Mouse (Mus musculus) intestine, embryonic 16.5 days (tissue): Measurements from ENCODE around the gene Ppil6. TPM values are rescaled to one million over a fixed set of nuclear protein-coding genes. Genes with fewer than 3 reads are reported as not detected.

Source experiments
- ATAC-seq: fragments of 200-750 bp; cut with Nextera tagmentation; 2 replicates; pipeline ENCODE4 v1.8.0; 2017; ENCODE audit warnings: moderate TSS enrichment, moderate library complexity
- H3K27ac ChIP-seq: fragments of 300-500 bp; sonication (generic); 2 replicates; pipeline ENCODE4 v1.5.1; 2014; ENCODE audit warnings: mild to moderate bottlenecking, low read length
- H3K27me3 ChIP-seq: fragments of 300-500 bp; sonication (generic); replicated peaks from 2 replicates; pipeline ENCODE4 v1.6.1; 2014; ENCODE audit warnings: low read length, control low read depth, mixed read lengths; ENCODE audit not compliant: control insufficient read depth, insufficient read depth
- H3K36me3 ChIP-seq: fragments of 300-500 bp; sonication (generic); 2 replicates; pipeline ENCODE4 v1.6.1; 2014; ENCODE audit warnings: low read length, control low read depth; ENCODE audit not compliant: control insufficient read depth, insufficient read depth
- H3K4me1 ChIP-seq: fragments of 300-500 bp; sonication (generic); 2 replicates; pipeline ENCODE4 v1.6.1; 2014; ENCODE audit warnings: low read length, control low read depth, mixed read lengths; ENCODE audit not compliant: control insufficient read depth, insufficient read depth
- H3K4me2 ChIP-seq: fragments of 300-500 bp; sonication (generic); 2 replicates; pipeline ENCODE4 v1.6.1; 2014; ENCODE audit warnings: low read depth, low read length, control low read depth
- H3K4me3 ChIP-seq: fragments of 300-500 bp; sonication (generic); 2 replicates; pipeline ENCODE4 v1.5.1; 2014; ENCODE audit warnings: mild to moderate bottlenecking, low read length
- H3K9ac ChIP-seq: fragments of 300-500 bp; sonication (generic); 2 replicates; pipeline ENCODE4 v1.6.1; 2014; ENCODE audit warnings: low read depth, low read length
- H3K9me3 ChIP-seq: fragments of 300-500 bp; sonication (generic); 2 replicates; pipeline ENCODE4 v1.6.1; 2016; ENCODE audit warnings: low read length, control low read depth; ENCODE audit not compliant: control insufficient read depth
- WGBS: fragments of 180-500 bp; shearing (Covaris S2); extraction: QIAGEN DNeasy Blood & Tissue Kit; methylation state at CpG from one replicate; pipeline ENCODE4 v1.1.7; 2014; 5-methylcytosine and 5-hydroxymethylcytosine counted together
- polyA plus RNA-seq: library from polyadenylated mRNA; unstranded; fragments of >200 nt; fragmentation: Nextera tagmentation; extraction: Ambion mirVana; gene quantifications from 2 replicates; pipeline ENCODE4 v1.2.1, GENCODE M21; 2015

Ppil6 gene
- polyA plus RNA-seq, 1 experiment from 2014 or later, result 0.93 TPM

DNA sequence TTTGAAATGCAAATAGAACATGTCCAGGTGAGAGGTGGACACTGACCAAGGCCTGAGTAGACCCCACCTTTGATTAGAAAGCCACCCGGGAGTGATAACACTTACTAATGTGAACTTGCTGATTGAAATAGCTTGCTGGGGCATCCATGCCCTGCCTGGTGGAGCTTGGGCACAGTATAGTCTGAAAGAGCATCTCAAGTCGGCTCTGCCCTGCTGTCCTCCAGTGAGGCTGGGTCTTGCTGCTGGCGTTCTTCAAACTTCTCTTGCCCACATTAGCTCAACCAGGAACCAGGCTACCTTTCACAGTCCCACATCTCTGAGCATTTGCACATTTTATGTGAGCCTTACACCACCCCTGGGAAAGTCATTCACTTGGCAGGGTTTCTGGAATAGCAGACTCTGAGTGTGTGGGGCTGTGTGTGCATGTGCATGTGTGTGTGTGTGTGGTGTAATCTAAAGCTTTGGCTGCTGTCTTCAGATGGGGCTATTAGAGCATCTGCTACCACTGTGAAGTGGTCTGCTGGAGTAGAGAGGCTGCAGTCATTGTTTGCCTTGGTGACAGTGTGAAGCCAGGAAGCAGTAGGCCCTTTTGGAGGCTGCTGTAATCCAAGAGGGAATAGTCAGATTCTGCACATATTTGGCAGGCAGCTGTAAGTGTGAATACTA is 29.0 kb upstream of the Ppil6 start:
- Histone ChIP-seq H3K9me3 (no peaks in the 10 kb centered on the region), H3K27ac (no peak overlapping the region), H3K4me2 (no peak overlapping the region), H3K4me3 (no peak overlapping the region), H3K27me3 (no peaks in the 10 kb centered on the region), H3K4me1 (no peaks in the 10 kb centered on the region), H3K36me3 (peaks cover 7% of the 10 kb centered on the region; the same call in 1 of the 2 replicates), H3K9ac (no peak overlapping the region)
- no peak for ATAC-seq
- WGBS, result 77% methylated on average over 3 of the region's 3 CpGs

DNA sequence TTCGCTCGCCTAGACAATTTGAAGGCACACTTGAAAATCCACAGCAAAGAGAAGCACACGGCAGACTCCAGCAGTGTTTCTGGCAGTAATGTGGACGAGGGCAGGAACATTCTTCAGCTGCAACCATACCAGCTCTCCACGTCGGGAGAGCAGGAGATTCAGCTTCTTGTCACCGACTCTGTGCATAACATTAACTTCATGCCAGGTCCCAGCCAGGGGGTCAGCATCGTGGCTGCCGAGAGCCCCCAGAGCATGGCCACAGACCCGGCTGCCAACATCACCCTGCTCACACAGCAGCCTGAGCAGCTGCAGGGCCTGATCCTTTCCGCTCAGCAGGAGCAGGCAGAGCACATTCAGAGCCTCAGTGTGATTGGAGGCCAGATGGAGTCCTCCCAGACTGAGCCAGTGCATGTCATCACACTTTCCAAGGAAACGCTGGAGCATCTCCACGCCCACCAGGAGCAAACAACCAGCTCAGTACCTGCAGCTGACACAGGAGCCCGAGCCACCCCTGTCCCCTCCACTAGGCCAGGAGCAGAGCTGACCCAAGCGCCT is 25.8 kb upstream of the Ppil6 start:
- no peak for ATAC-seq

GRCm38 (mm10) chr10:41467325-41467724 is 22.9 kb upstream of the Ppil6 start:
- no peaks in the 10 kb centered on the region for H3K9me3 ChIP-seq
- peaks cover 3% of the 10 kb centered on the region; the same call in 1 of the 2 replicates for H3K36me3 ChIP-seq
- no peak overlapping the region for H3K4me3 ChIP-seq
- peaks cover 6% of the 10 kb centered on the region; the same call in 1 of the 2 replicates for H3K4me1 ChIP-seq
- no peaks in the 10 kb centered on the region for H3K27me3 ChIP-seq
- ATAC-seq, result no peak
- H3K4me2 ChIP-seq, result no peak overlapping the region
- H3K9ac ChIP-seq, result no peak overlapping the region
- WGBS, result 46% methylated on average over 6 of the region's 6 CpGs
- H3K27ac ChIP-seq, result no peak overlapping the region

More for the DNA sequence above, 25.8 kb upstream of the Ppil6 start:
- Histone ChIP-seq H3K4me2 (no peak overlapping the region), H3K36me3 (peaks cover 3% of the 10 kb centered on the region; the same call in 1 of the 2 replicates), H3K27me3 (no peaks in the 10 kb centered on the region), H3K4me1 (no peaks in the 10 kb centered on the region), H3K9me3 (no peaks in the 10 kb centered on the region), H3K27ac (no peak overlapping the region), H3K4me3 (no peak overlapping the region), H3K9ac (no peak overlapping the region; the same call in 1 of the 2 replicates)
- WGBS, result 66% methylated on average over 15 of the region's 15 CpGs

- H3K4me1 ChIP-seq, result peaks cover 18% of the 10 kb centered on the region
- H3K27me3 ChIP-seq, result no peaks in the 10 kb centered on the region
- peak overlapping the region; percentile 37; the same call in 1 of the 2 replicates for H3K27ac ChIP-seq
- no peak overlapping the region for H3K9ac ChIP-seq
- 71% methylated on average over 3 of the region's 3 CpGs for WGBS
- no peak overlapping the region for H3K4me2 ChIP-seq
- H3K4me3 ChIP-seq, result no peak overlapping the region
- H3K9me3 ChIP-seq, result no peaks in the 10 kb centered on the region
- ATAC-seq, result peak; percentile 30
- no peaks in the 10 kb centered on the region for H3K36me3 ChIP-seq
Observed at GRCm38 (mm10) chr10:41470693-41471092, 19.5 kb upstream of the Ppil6 start.

DNA sequence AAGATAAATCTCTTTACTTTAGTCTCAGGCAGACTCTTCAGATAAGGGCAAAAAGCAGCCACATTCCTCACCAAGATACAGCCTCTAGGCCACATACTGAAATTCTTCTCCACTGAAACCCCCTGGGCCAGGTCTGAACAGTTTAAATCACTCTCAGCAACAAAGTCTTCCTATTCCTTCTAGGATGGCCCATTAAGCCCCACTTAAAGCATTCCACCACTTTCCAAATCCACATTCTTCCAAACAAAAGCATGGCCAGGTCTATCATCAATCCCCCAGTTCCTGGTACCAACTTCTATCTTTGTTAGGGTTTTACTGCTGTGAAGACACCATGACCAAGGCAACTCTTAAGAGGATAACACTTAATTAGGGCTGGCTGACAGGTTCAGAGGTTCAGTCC is 17.7 kb upstream of the Ppil6 start:
- Histone ChIP-seq H3K4me3 (no peak overlapping the region), H3K4me2 (no peak overlapping the region), H3K27ac (no peak overlapping the region), H3K9ac (no peak overlapping the region), H3K36me3 (no peaks in the 10 kb centered on the region), H3K4me1 (peaks cover 35% of the 10 kb centered on the region), H3K27me3 (no peaks in the 10 kb centered on the region), H3K9me3 (no peaks in the 10 kb centered on the region)
- ATAC-seq, result no peak

DNA sequence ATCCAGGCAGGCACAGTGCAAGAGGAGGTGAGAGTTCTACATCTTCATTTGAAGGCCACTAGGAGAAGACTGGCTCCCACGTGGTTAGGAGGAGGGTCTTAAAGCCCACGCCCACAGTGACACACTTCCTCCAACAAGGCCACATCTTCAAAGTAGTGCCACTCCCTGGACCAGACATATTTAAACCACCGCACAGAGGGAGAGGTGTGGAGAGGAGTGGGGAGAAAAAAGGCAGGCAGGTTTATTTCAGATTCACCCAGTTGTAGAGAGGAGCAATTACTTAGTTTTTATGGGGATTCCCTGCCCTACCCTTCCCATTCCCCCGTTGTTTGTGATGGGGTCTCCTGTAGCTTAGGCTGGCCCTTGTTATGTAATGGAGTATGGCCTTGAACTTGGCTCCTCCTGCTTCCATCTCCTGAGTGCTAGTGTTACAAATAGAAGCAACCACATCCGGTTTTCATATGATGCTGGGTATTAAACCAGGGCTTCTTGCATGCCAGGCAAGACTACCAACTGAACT is 17.2 kb upstream of the Ppil6 start:
- no peak for ATAC-seq
- 62% methylated on average over 5 of the region's 5 CpGs for WGBS
- H3K27me3 ChIP-seq, result no peaks in the 10 kb centered on the region
- H3K27ac ChIP-seq, result no peak overlapping the region
- no peak overlapping the region for H3K9ac ChIP-seq
- no peaks in the 10 kb centered on the region for H3K36me3 ChIP-seq
- no peaks in the 10 kb centered on the region for H3K9me3 ChIP-seq
- H3K4me2 ChIP-seq, result no peak overlapping the region
- peaks cover 37% of the 10 kb centered on the region for H3K4me1 ChIP-seq
- H3K4me3 ChIP-seq, result no peak overlapping the region

DNA sequence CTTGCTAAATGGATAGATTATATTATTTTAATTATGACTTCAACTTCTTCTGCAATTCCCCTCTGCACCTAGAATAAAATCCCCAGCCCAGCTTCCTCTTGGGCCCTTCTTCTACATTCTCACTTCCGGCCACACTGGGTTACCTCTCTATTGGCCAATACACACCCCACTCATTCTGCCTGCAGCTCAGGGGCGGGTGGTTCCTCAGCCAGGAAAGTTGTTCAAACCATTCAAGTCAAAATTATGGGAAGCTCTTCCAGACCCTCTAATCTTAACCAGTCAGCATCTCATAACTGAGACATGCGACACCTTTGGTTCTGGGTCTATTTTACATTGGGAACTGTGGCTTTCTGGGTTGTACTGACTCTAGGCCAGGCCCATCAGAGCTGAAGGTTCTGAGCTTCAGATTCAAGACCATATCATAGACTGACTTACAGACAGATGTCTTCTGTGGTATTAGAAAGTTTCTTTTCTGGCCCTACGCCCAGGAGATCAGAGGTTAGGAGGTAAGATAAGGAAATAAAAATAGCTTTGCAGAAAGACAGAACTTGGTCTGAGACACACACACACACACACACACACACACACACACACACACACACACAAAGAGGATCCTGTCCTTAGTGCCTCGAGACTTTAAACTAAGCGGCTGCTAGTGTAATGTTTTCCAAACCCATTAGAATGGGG is 16.3 kb upstream of the Ppil6 start:
- Histone ChIP-seq H3K9me3 (no peaks in the 10 kb centered on the region), H3K27me3 (no peaks in the 10 kb centered on the region), H3K4me3 (no peak overlapping the region), H3K4me2 (no peak overlapping the region), H3K9ac (no peak overlapping the region), H3K27ac (peak overlapping the region; percentile 55; the same call in 1 of the 2 replicates), H3K36me3 (no peaks in the 10 kb centered on the region), H3K4me1 (peaks cover 38% of the 10 kb centered on the region)
- 71% methylated on average over 6 of the region's 6 CpGs for WGBS
- ATAC-seq, result no peak

- WGBS, result 64% methylated on average over 1 of the region's 1 CpGs
- ATAC-seq, result no peak
- Histone ChIP-seq H3K27ac (peak overlapping the region; percentile 71), H3K9me3 (no peaks in the 10 kb centered on the region), H3K27me3 (no peaks in the 10 kb centered on the region), H3K9ac (peak overlapping the region; percentile 27; the same call in 1 of the 2 replicates), H3K4me1 (peaks cover 38% of the 10 kb centered on the region), H3K4me3 (no peak overlapping the region), H3K36me3 (no peaks in the 10 kb centered on the region), H3K4me2 (no peak overlapping the region)
Observed at GRCm38 (mm10) chr10:41474981-41475391, 15.3 kb upstream of the Ppil6 start.
